Mouse (Mus musculus) layer of hippocampus, adult 9-11 months (tissue): Measurements from ENCODE around the gene Ifrd2.
"Not testable (repeated sequence)": the region's sequence is repeated elsewhere in the genome, so short reads cannot be mapped to it uniquely, and the experiment has no call there.

ENCODE experiments used
- DNase-seq: peaks from one replicate; pipeline ENCODE4 v3.0.0; 2022

The Ifrd2 gene

DNA sequence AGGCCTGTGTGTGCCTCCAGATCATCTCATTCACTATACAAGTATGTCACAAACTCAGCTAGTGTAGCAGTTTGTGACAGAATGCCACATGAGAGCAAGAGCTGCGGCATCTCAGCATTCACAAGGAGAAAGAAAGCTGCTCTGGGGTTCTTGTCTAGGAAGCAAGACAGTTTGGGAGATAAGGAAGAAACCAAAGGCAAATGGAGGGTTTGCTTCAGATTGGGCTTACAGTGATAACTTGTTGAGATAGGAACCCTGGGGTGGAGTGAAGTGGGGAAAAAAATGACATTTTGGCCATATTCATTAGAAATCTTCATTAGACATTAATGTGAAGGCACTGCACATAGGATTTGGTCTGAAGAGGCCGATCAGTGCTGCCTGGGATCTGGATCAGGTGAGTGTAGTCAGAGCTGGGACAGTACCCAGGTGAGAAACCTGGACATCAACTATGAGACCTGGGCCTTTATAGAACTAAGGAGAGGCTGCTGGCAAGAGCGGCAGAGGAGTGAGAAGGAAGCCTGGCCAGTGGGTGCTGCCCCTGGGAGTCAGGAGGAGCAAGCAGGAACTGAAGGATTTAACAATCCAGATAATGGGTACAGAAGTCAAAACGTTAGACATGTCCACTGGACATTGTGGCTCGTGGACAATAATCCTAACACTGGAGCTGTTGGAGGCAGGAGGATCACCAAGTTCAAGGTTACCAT, 34.6 kb upstream of the Ifrd2 start:
- no peak for DNase-seq

DNA sequence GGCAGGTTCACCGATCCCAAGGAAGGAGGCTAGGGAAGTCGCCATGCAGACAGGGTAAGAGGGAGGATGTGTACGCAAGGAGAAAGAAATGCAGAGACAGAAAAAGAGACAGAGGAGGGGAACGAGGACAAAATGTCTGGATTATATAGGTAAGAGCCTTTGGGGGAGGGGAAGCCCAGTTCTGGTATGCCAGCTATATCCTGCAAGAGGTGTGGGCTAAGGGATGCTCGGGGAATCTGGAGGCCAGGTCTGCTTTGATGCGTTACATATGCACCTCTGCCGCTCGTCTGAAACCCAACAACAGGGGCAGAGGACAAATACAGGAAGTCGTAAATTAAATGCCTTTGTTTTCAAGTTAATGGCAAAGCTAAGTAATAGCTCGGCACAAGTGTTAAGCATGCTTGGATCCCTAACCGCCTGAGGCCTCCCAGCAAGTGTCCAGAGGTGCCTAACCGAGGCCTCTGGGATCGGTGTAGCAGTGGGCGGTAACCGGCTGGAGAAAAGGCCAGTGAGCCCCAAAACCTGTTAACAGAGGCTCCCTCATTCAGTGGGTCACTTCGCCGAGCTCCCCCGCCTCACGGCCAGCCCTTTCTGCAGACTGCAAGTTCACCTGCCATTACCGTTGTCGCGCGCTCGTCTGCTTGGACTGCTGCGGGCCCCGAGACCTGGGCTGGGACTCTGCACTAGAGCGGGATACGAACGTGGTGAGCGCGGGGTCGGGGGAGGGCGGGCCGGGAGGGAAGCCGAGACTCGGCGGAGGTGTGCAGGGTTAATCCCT, 33.7 kb upstream of the Ifrd2 start:
- no peak for DNase-seq

DNA sequence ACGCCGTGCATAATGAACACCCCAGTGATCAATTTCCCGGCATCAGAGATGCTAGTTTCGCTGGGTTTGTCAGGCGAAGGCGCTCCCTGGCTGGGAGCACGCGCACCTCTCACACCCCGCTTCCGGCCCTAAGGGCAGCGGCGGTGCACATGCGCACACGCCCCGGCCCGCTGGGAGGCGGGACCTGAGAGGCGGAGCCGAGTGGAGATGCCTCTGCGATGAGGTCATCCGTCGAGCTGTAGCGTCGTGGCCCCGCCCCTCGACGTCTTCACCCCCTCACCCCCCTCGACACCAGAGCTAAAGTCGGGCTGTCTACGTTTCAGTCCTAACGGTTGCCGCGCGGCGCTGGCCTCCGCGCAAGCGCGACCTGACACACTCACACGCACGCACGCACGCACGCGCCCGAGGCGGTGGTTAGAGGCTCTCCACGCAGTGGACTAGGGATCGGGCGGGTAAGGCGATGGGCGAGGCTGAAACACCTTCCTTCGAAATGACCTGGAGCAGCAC, 33.1 kb upstream of the Ifrd2 start:
- peak; percentile 97 for DNase-seq

DNA sequence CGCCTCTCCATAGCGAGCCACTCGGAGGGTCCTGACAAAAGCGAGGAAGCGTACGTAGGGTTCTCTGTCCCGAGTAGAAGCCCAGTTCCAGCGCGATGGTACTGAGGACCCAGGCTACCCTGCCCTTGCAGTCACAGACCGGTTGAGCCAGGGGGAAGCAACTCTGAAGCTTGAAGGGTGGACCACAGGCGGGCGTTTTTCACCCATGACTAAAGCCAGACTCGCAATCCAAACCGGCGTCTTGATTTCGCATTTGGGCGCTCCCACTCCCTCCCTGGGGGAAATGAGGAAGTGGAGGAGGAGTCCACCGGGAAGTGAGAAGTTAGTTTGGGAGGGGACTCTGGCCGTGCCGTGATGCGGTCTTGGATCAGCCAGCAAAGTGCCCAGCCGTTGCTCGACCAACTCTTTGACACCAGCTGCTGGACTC, 32.4 kb upstream of the Ifrd2 start:
- no peak for DNase-seq

DNA sequence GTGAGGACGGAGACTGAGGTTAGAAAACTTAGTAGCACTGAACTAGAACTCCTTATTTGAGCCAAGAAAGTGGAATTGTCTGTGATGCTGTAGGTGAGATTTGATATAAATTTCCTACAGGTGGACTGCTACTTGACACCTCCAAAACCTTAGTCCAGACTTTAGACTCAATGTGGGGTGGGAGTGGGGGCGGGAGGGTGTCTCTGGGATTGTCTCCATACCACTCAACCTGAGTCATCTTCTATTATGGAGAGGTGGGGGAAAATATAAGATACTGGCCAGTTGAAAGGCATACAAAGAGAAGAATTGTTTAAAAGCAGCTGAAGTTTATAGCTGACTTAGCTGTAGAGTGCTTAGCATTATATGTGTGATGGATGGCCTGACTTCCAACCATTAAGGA, 31.7 kb upstream of the Ifrd2 start:
- no peak for DNase-seq

DNA sequence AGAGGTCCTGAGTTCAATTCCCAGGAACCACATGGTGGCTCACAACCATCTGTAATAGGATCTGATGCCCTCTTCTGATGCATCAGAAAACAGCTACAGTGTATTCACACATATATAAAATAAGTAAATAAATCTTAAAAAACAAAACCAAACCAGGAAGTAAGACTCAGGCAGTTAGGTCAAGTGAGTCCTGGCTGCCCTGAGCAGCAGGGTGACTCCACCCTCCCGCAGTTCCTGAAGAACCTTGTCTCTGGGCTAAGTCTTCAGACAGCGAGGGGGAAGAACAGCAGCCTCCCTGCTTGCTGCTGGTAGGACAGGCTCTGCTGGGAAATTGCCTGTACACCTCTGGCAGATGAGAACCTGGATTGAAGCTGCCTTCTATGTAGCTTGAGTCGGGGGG, 31.1 kb upstream of the Ifrd2 start:
- no peak for DNase-seq

DNA sequence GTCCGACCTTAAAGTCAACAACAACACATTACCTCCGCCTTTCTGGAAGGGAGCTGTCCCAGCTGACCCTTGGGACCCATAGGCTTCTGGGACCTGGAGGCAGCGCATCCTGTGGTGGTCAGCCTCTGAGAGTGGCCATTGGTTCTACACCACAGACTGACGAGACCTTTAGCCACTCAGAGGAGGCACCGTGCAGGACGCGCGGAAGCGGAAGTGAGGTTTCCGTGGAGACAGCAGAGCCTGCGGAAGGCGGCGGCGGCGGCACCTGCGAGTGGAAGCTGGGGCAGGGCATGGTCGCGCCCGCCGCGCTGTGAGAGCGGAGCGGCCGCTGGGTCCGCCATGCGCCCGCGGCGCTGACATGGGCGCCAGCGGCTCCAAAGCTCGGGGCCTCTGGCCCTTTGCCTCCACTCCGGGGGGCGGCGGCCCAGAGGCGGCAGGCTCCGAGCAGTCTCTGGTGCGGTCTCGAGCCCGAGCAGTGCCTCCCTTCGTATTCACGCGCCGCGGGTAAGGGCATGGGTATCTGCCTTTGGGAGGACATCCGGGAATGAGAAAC, 24.3 kb upstream of the Ifrd2 start, which contains the start of gene Tusc2:
Gene Tusc2 (plus strand): TSS at position 227 of the 553 bp plus-strand sequence.
- peak; percentile 97 for DNase-seq

DNA sequence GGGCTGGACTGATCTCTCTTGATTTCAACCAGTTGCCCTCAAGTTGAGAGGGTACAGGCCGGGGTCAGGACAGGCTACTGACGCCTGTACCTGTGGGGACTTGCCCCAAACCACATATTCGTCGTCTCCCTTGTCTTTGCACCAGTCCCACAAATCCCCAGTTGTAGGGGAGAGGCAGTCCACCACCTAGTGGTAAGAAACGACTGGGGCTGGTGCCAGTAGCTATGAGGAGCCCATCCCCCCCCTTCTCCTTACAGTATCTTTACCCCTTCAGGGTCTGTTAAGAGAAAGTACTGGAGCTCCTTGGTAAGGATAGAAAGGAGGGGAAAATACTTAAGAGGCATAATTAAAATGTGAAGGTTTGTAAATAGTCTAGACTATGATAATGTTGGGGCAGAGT, 21.9 kb upstream of the Ifrd2 start:
- not testable (repeated sequence) for DNase-seq

DNA sequence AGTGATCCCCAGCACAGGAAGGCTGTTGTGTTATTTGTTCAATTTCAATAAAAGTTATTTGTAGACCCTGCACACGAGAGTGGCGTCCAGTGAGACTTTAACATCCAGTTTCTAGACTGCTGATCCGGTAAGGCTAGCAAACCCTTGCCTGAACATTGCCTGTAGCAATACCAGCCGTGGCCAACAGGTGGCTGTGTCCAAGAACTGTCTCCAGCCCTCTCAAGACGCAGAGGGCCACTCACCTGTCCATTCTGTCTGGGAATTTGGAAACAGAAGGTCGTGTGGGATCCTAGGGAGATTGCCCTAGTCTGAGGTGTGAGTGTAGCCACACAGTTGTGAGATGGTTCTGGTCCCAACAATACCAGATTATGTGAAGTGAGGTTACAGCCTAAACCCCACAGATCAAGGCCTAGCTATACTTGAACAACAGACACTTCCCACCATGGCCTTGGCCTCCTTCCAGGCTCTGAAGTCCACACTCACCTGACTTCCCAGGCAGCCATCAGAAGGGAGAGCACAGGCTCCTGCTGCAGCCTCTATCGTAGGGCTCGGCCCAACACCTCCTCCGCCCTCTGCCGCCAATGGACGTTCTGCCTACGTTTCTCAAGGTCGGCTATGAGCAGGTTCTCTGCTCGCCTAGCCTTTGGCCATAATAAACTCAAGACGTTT, 21.3 kb upstream of the Ifrd2 start:
- DNase-seq = no peak

DNA sequence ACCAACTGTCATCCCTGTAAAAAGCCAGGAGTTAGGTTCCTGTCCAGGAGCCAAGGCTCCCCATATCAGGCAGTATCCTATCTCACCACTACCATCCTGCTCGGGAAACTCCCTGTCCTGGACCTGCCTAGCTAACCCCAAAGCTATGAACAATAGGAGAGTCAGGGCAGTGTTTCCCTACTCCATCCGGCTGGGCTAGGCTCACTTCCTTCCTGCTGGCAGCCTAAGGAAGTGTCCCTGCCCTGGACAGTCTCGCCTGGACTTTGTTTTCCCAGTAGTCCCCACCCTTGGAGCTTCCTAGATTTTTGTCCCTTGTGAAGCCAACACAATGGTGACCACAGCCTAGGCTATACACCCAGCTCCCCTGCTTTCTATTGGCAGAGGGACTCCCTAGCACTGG, 20.6 kb upstream of the Ifrd2 start:
- DNase-seq = no peak

DNA sequence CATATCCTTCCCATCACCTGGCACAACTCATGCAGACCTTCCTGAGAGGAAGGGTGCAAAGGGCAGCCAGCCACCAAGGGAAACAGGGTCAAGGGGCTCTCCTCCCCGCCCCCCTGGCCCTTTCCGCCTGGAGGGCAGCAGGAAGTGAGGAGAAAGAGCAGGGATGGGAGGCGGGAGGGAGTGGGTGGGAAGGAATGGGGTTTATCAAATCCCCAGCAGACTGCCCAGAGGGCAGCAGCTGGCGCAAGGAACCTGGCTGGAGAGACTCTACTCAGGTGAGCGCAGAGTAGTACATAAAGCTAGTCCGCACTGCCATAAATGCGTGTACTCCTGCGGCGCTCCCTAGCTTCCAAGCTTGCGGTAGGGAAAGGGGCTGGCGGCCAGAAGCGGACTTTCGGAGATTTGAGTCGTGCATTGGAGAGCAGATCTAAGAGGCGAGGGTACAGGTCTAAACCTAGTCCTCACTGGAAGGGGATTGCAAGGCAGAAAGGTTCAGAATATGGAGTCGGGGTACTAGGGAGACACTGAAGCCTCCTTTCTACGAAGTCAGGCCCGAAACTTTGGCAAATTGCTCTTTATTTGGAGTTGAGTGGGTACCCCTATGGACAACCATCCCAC, 19.6 kb upstream of the Ifrd2 start, which contains the start of gene Hyal2:
Gene Hyal2 (plus strand): TSS at position 244 of the 618 bp plus-strand sequence.
- no peak for DNase-seq

DNA sequence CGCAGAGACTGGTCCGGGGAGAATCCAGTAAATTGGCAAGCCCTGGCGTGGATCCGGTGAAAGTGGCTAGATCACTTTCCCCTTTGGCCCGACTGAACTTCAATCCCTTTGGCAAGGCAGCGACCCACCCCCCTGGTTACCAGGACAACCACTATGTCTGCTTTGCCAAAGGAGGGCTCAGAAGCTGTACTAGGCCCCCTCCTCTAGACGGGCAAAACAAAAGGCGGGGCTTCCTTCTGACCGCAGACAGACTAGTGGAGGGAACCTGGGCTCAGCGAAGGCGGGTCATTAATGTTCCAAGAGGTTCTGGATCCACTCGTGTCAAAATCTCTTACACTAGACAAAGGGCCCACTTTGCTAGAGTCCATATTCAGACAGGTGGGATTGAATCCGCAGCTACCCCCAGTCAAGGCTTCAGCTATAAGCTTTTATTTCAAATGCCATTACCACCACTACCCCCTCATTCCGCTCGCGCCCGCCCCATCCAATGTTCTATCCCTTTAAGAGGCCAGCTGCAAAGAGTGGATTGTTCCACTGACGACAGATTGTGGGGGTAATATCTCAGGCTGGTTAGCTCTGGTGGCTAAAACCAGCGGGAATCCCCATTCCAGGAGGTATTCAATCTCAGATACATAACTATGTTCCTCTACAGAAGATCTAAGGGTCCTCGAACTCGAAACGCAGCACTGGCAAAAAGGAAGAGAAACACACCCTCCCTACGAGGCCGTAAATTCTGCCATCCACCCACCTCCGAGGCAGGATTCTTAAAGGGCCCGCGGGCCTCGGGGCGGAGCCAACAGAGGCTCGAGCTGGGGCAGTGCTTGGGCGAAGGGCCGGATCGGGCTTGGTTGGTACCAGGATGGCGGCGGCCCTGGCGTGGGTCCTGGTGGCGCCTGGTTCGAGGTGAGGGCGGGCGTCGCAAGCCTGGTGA, 18.8 kb upstream of the Ifrd2 start:
- DNase-seq = peak; percentile 87

DNA sequence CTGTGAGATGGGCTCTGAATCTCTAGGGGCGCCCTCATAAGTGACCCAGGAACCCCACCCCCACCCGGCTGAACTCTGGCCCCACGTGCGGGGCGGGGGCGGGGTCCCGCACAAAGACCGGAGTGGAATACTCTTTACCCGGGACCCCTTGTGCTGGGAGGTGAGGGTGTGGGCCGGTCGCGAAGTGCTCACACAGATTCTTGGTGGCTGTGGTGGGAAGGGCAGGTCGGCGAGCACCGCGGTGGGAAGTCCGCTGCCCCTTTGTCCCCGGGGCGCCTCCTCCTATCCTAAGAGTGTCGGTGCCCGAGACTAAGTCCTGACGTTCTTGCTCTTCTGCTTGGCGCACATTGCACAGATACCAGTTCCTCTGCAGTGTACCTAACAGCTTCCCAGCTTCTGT, 18.2 kb upstream of the Ifrd2 start:
- no peak for DNase-seq

DNA sequence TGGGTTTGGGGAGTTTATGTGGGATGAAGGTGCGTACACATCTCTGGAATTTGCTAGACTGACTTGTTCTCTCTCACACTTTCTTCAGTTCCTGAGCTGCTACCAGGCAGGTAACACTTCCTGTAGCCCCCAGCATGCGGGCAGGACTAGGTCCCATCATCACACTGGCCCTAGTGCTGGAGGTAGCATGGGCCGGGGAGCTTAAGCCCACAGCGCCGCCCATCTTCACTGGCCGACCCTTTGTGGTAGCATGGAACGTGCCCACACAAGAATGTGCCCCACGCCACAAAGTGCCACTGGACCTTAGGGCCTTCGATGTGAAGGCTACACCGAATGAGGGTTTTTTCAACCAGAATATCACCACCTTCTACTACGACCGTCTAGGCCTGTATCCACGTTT, 17.4 kb upstream of the Ifrd2 start:
- no peak for DNase-seq

DNA sequence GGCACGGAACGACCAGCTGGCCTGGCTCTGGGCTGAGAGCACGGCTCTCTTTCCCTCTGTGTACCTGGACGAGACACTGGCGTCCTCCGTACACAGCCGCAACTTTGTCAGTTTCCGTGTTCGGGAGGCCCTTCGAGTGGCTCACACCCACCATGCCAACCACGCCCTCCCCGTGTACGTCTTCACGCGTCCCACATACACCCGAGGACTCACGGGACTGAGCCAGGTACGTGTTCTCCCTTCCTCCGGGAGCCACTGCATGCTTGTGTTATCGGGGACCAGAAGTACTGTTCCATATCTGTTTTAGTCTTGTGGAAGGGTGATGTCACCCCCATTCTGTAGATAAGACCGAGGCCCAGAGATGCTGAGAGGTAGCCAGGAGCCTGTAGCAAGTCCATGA, 16.6 kb upstream of the Ifrd2 start:
- DNase-seq = no peak

DNA sequence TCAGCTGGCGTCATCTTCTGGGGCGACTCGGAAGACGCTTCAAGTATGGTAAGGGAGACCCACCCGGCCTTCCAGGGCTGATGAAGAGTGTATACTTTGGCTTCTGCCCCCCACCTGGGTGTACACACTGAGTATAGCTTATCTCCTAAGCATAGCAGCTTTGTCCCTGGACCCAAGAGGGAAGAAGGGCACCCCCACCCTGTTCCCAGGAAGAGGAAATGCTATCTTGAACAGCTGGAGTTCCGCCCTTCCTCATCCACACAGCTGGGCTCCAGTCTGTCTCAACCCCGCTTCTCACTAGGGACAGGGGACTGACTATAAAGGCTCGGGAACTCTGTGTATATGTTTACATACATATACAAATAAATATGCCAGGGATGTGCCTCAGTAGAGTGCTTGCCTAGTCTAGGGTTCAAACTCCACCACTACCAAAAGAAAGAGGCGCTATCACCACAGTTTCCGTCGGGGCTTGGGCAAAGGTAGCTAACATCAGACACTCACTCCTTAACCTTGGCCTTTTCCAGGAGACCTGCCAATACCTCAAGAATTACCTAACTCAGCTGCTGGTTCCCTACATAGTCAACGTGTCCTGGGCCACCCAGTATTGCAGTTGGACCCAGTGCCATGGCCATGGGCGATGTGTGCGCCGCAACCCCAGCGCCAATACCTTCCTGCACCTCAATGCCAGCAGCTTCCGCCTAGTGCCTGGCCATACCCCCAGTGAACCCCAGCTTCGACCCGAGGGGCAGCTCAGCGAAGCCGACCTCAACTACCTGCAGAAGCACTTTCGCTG, 15.7 kb upstream of the Ifrd2 start:
- no peak for DNase-seq

DNA sequence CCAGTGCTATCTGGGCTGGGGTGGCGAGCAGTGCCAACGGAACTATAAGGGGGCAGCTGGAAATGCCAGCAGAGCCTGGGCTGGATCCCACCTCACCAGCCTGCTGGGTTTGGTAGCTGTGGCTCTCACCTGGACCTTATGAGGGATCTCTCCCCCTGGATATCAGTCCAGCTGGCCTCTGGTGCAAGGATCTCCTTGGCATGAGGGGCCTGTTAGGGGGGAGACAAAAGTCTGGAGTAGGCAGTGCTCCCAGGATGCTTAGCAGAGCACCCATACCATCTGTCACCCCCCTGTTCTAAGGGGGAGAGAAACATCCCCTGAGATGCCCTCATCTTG, 15.1 kb upstream of the Ifrd2 start:
- no peak for DNase-seq

DNA sequence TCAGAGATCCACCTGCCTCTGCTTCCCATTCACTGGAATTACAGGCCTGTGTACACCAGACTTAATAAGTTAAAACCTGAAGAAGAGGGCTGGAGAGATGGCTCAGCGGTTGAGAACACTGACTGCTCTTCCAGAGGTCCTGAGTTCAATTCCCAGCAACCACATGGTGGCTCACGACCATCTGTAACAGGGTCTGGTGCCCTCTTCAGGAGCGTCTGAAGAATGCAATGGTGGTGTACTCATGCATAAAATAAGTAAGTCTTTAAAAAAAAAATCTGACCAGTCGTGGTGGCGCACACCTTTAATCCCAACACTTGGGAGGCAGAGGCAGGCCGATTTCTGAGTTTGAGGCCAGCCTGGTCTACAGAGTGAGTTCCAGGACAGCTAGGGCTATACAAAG, 13.7 kb upstream of the Ifrd2 start:
- DNase-seq = not testable (repeated sequence)

DNA sequence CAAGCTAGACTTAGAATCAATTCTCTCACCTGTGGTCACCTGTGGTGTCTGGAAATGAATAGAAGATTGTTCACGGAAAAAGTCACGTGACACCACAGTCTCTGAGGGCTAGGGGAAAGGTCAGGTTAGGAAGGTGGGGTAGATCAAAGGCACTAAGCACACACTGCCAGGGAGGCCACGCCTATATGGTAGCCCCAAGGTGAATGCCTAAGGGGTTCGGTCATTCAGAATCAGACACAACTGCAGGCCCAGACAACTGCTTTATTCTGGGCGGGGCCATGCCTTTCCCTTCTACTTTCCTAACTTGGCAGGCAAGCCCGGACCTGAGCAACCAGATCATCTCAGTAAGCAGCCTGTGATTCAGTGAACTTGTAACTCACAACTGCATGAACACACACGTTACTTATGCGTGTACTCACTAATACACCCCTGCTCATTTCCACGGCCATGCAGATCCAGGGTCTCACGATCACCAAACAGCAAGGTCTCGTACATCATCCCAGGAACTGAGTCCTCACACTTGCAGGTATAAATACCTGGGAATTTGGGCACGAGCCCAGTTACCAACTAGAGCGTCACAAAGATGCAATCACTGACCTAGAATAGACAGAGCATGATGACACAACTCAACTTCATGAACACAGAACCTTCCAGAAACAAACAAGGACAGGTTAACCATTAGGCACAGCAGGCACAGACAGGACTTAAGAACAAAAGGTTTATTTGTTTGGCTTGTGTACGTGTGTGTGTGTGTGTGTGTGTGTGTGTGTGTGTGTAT, 11.7 kb upstream of the Ifrd2 start:
- DNase-seq = no peak
